In genomic region chr3:153831014-153831872, GRCm38 (mm10) we compare ENCODE assay signal across 8 mouse cellular contexts. TPM values are rescaled to one million over a fixed set of nuclear protein-coding genes. Genes with fewer than 3 reads are reported as not detected.
A peak's percentile ranks its signal among the peaks of the same experiment; 100 is the strongest.
DNase-seq lines count a peak whose midpoint lies in the region; ATAC-seq and TF ChIP-seq lines count a peak whose summit lies in the region.

No protein-coding gene starts in this region.

- intact Hi-C loops in left cerebral cortex, postnatal 25 days (cut with DNase I), result no loop called here

- ATAC-seq in CD4-positive, CD25-positive, alpha-beta regulatory T cell, adult 4 months, result no peak
- ATAC-seq in midbrain, embryonic 15.5 days (replicated peaks), result no peak
- 0 out of 2 replicates have a peak, but pooled peaks have one; percentile 28 for ATAC-seq in heart, embryonic 16.5 days (replicated peaks; ENCODE audit: extremely low read depth, insufficient read depth, low FRiP score)
- peak; percentile 80 for ATAC-seq in liver, postnatal 0 days

- peak; percentile 82 for TF ChIP-seq CTCF in liver, postnatal 0 days (IDR thresholded peaks at IDR 0.05; ENCODE audit: low read depth)

- H3K4me2 ChIP-seq in midbrain, embryonic 15.5 days, result no peak overlapping the region
- no peak overlapping the region for H3K4me2 ChIP-seq in heart, embryonic 16.5 days (ENCODE audit: low read depth, low read length)
- H3K4me2 ChIP-seq in liver, postnatal 0 days (ENCODE audit: low read depth, low read length), result peak overlapping the region; percentile 22

- no peaks in the 10 kb centered on the region for H3K27me3 ChIP-seq in midbrain, embryonic 10.5 days (ENCODE audit: low read depth, poor library complexity, severe bottlenecking)
- H3K27me3 ChIP-seq in midbrain, embryonic 15.5 days (replicated peaks), result no peaks in the 10 kb centered on the region
- no peaks in the 10 kb centered on the region for H3K27me3 ChIP-seq in heart, embryonic 16.5 days (ENCODE audit: control insufficient read depth, insufficient read depth, low read length)
- H3K27me3 ChIP-seq in liver, postnatal 0 days (ENCODE audit: insufficient read depth, low read length), result no peaks in the 10 kb centered on the region

- no peak for TF ChIP-seq EP300 in liver, postnatal 0 days (IDR thresholded peaks at IDR 0.05; ENCODE audit: low read depth)

- H3K4me1 ChIP-seq in midbrain, embryonic 10.5 days, result peaks cover 4% of the 10 kb centered on the region
- H3K4me1 ChIP-seq in midbrain, embryonic 15.5 days, result no peaks in the 10 kb centered on the region
- no peaks in the 10 kb centered on the region for H3K4me1 ChIP-seq in heart, embryonic 16.5 days (ENCODE audit: control insufficient read depth, insufficient read depth, low read length)
- H3K4me1 ChIP-seq in liver, postnatal 0 days (ENCODE audit: insufficient read depth), result peaks cover 18% of the 10 kb centered on the region

- no peak overlapping the region for H3K4me3 ChIP-seq in midbrain, embryonic 10.5 days
- H3K4me3 ChIP-seq in midbrain, embryonic 15.5 days, result no peak overlapping the region
- H3K4me3 ChIP-seq in heart, embryonic 16.5 days (ENCODE audit: low read length), result no peak overlapping the region
- no peak overlapping the region for H3K4me3 ChIP-seq in liver, postnatal 0 days (ENCODE audit: low read depth, low read length)

- H3K9ac ChIP-seq in midbrain, embryonic 15.5 days, result no peak overlapping the region
- no peak overlapping the region for H3K9ac ChIP-seq in heart, embryonic 16.5 days (ENCODE audit: low read length)
- no peak overlapping the region for H3K9ac ChIP-seq in liver, postnatal 0 days (replicated peaks)

- WGBS in midbrain, embryonic 10.5 days, result 76% methylated on average over 11 of the region's 11 CpGs
- WGBS in midbrain, embryonic 15.5 days, result 78% methylated on average over 11 of the region's 11 CpGs
- 74% methylated on average over 11 of the region's 11 CpGs for WGBS in heart, embryonic 16.5 days
- 36% methylated on average over 11 of the region's 11 CpGs for WGBS in liver, postnatal 0 days (ENCODE audit: insufficient replicate concordance)

- DNase-seq in CD4-positive, CD25-positive, alpha-beta regulatory T cell, adult 2 months (ENCODE audit: low read depth, low spot score), result peak; percentile 34
- DNase-seq in midbrain, embryonic 10.5 days (ENCODE audit: low spot score), result peak; percentile 23
- DNase-seq in liver, postnatal 0 days, result peak; percentile 66
- DNase-seq in yolk sac, embryonic 10.5 days (ENCODE audit: low spot score), result peak; percentile 18
- DNase-seq in left cerebral cortex, postnatal 25 days (ENCODE audit: low spot score in 2 of 2), result no peak

- H3K9me3 ChIP-seq in midbrain, embryonic 10.5 days (replicated peaks), result no peaks in the 10 kb centered on the region
- H3K9me3 ChIP-seq in midbrain, embryonic 15.5 days, result no peaks in the 10 kb centered on the region
- no peaks in the 10 kb centered on the region for H3K9me3 ChIP-seq in heart, embryonic 16.5 days (replicated peaks; ENCODE audit: control insufficient read depth, low read length)
- no peaks in the 10 kb centered on the region for H3K9me3 ChIP-seq in liver, postnatal 0 days (ENCODE audit: low read length)

- H3K36me3 ChIP-seq in midbrain, embryonic 10.5 days, result no peaks in the 10 kb centered on the region
- H3K36me3 ChIP-seq in midbrain, embryonic 15.5 days (replicated peaks), result no peaks in the 10 kb centered on the region
- H3K36me3 ChIP-seq in heart, embryonic 16.5 days (ENCODE audit: control insufficient read depth, insufficient read depth), result no peaks in the 10 kb centered on the region
- no peaks in the 10 kb centered on the region for H3K36me3 ChIP-seq in liver, postnatal 0 days (replicated peaks; ENCODE audit: insufficient read depth, low read length)

- H3K27ac ChIP-seq in midbrain, embryonic 10.5 days (replicated peaks), result peak overlapping the region; percentile 52; the same call in 1 of the 2 replicates
- H3K27ac ChIP-seq in midbrain, embryonic 15.5 days, result no peak overlapping the region
- H3K27ac ChIP-seq in heart, embryonic 16.5 days (ENCODE audit: low read length), result no peak overlapping the region
- no peak overlapping the region for H3K27ac ChIP-seq in liver, postnatal 0 days (ENCODE audit: low read depth)

RNA-seq across cellular contexts. Expression of gene Asb17, which starts 12.8 kb away (rescaled TPM):
- not detected for polyA plus RNA-seq in CD4-positive, CD25-positive, alpha-beta regulatory T cell, adult 4 months (2017; shearing (Covaris generic))
- polyA plus RNA-seq in midbrain, embryonic 10.5 days (2016; fragmentation: Nextera tagmentation; extraction: Ambion mirVana), result 0.47 and 0.68 TPM in 2 replicates
- polyA plus RNA-seq in midbrain, embryonic 15.5 days (2015; fragmentation: Nextera tagmentation; extraction: Ambion mirVana), result 0.06 and 0.19 TPM in 2 replicates
- 0.14 and 0.15 TPM in 2 replicates for polyA plus RNA-seq in heart, embryonic 16.5 days (2015; fragmentation: Nextera tagmentation; extraction: Ambion mirVana)
- polyA plus RNA-seq in liver, postnatal 0 days (2015; fragmentation: Nextera tagmentation; extraction: Ambion mirVana), result 0.40 and 0.66 TPM in 2 replicates
- not detected for total RNA-seq in left cerebral cortex, postnatal 25 days (2021)

Comparison
In these comparisons a context has a peak if more than half of its experiments do, and no peak if none do; other contexts are left out.
1. DNase-seq: peak in CD4-positive, CD25-positive, alpha-beta regulatory T cell, adult 2 months (single experiment), midbrain, embryonic 10.5 days (single experiment), liver, postnatal 0 days (single experiment) and yolk sac, embryonic 10.5 days (single experiment); none in left cerebral cortex, postnatal 25 days (0 of 2).
2. ATAC-seq: peak in heart, embryonic 16.5 days (single experiment) and liver, postnatal 0 days (single experiment); none in CD4-positive, CD25-positive, alpha-beta regulatory T cell, adult 4 months (single experiment) and midbrain, embryonic 15.5 days (single experiment).